Mouse (Mus musculus) v-Abl transformed pro-B cells (cell line): ENCODE measurements at regions not wholly inside any gene's neighbourhood (a gene's known extent, or its start where the extent isn't known, plus 50 kb on each side); places are given as distances from the start of the nearest gene placed in this dataset.

Experiments
- in situ Hi-C, 2 experiments: fragments of 400-800 bp; cut with MboI; formaldehyde crosslinking; loops; one replicate each; pipeline ENCODE4 v1.15.1; 2025; ENCODE audit not compliant: unreplicated experiment in 2 of 2

DNA sequence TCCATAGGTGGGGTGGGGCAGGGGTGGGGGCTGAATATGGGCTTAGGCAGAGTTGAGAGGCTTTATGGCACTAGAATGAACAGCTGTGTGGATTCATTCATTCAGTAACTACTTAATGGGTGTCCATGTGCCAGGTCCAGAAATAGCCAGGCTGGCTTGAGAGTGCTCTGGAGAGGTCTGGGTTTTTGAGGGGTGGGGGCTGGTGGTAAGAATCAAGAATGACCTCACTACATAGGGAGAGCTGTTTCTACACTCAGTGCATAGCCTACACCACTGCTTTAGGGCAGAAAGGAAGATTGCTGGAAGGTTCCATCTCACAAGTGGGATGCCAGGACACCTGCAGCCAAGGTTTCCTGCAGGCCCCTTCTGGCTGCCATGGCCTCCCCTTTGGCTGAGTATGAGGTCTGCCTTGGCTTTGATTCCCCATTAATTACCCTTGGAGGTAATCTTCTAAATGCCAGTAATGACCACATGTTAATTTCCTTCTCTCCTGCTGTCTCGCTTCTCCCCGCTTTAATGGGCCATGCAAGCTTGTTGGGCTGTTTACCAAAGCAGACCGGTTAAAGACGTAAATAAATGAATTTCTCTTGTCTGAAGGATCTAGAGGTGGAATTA, 71.7 kb upstream of the Klf4 start:
- in situ Hi-C loops: no loop called here

DNA sequence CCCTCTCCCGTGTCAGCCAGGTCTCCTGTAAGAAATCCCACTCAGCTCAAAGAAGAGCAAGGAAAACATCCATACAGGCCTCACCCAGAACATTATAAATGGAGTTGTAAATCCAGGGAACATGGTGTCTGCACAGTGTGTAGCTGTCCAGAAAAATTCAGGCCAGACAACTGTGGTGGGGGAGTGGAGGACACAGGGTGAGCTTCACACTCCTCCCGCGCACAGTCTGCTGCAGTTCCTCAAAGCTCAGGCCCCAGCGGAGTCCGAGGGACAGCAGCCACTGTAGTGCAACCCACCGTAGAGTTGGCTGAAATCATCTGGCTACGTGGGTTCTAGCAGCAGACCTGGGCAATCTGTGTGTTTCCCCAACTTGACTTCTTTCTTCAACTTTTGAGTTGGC, 62.9 kb upstream of the Klf4 start:
- in situ Hi-C loops: no loop called here

DNA sequence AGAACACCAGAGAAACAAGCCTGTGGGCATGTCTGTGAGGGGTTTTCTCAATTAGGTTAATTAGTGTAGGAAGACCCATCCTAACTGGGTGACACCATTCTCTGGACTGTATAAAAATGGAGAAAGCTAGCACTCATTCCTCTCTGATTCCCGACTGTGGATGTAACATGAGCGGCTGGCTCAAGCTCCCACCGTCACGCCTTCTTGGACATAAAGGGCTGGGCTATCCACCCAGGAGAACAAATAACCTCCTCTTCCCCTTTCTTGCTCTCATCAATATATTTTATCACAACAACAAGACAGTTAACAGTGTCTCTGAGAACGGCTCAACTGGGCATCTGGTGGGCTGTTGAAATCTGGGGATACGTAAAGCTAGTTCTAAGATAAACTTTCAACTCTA, 62.4 kb upstream of the Klf4 start:
- in situ Hi-C loops: no loop called here

DNA sequence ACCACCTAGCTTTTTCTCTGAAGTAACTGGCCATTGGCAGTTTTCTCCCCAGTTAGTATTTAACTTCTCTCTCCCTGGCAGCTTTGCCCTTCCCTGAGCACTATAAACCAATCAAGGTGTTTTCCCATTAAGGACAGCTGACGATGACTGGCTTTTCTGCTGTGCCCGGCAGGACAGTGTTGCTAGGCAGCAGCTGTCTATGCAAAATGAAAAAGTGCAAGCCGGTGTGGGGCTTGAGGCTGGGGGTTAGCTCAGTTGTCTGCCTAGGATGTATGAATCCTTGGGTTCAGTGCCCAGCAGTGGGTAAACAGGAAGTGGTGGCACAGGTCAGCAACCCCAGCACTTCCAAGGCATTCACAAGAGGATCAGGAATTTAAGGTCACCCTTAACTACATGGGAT, 60.9 kb upstream of the Klf4 start:
- in situ Hi-C loops: no loop called here

DNA sequence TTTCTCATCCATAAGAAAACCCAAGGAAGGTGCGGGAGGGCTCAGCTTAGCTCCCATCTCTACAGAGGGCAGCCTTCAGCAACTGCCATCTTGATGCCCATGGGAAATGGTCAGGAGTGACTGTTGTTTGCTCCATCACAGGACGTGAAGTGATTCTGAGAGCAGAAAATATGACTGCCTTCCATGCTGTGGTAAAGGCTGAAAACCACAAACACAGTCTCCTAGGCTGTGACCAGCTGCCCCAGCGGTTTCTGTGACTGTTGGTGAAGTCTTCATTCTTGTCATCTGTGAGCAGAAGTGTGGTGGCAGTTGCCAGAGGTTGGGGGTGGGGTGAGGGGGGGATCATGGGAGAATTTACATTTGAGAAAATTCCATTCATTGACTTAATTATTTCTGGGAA, 53.9 kb upstream of the Klf4 start:
- in situ Hi-C loops: no loop called here

DNA sequence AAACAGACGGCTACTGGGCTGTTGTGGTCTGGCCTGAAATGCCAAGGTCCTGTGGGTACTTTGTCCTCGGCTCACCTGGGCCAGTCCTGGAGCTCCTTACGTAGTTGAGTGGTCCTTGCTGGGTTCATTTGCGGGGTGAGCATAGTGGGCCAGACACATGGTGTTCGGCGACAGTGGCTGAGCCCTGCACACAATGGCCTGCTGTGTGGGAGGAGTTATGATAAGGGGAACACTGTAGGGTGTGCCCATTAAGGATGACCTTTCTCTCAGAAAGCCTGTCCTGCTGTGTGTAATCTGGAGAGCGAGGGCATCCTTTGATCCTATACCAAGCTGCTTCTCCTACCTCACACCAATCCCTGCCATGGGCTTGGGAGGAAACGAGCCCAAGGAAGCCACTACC, 51.3 kb upstream of the Klf4 start:
- in situ Hi-C loops: no loop called here
